Mouse (Mus musculus): ENCODE data around the gene Emilin1. TPM values are rescaled to one million over a fixed set of nuclear protein-coding genes. Genes with fewer than 3 reads are reported as not detected.
"Not testable (repeated sequence)": the region's sequence is repeated elsewhere in the genome, so short reads cannot be mapped to it uniquely, and the experiment has no call there.

Gene Emilin1
- polyA plus RNA-seq, 1 experiment from 2014 or later = 79.7 TPM

GRCm38 (mm10) chr5:30872574-30872973 is 40.6 kb upstream of the Emilin1 start:
- H3K9ac ChIP-seq (replicated peaks; ENCODE audit: low read length) = no peak overlapping the region
- no peaks in the 10 kb centered on the region for H3K27me3 ChIP-seq (ENCODE audit: control insufficient read depth, insufficient read depth, low read length)
- H3K9me3 ChIP-seq (replicated peaks; ENCODE audit: control insufficient read depth, low read length) = no peaks in the 10 kb centered on the region
- H3K4me1 ChIP-seq (ENCODE audit: control insufficient read depth, insufficient read depth, low read length) = no peaks in the 10 kb centered on the region
- DNase-seq (ENCODE audit: low spot score) (no peak), ATAC-seq (replicated peaks; ENCODE audit: insufficient number of reproducible peaks, low FRiP score, low TSS enrichment, low read depth) (no peak)
- no peak overlapping the region for H3K4me3 ChIP-seq (ENCODE audit: low read depth, low read length)
- peaks cover 31% of the 10 kb centered on the region for H3K36me3 ChIP-seq (replicated peaks; ENCODE audit: control insufficient read depth, insufficient read depth, low read depth, low read length)
- H3K4me2 ChIP-seq (ENCODE audit: low read depth, low read length) = no peak overlapping the region
- no peak overlapping the region for H3K27ac ChIP-seq (replicated peaks; ENCODE audit: low read depth, low read length)
- 93% methylated on average over 9 of the region's 9 CpGs for WGBS

- no peak for DNase-seq (ENCODE audit: low spot score)
- H3K4me3 ChIP-seq (ENCODE audit: low read depth, low read length) = no peak overlapping the region
- H3K27ac ChIP-seq (replicated peaks; ENCODE audit: low read depth, low read length) = no peak overlapping the region
- no peak overlapping the region for H3K9ac ChIP-seq (replicated peaks; ENCODE audit: low read length)
- H3K27me3 ChIP-seq (ENCODE audit: control insufficient read depth, insufficient read depth, low read length) = no peaks in the 10 kb centered on the region
- H3K4me2 ChIP-seq (ENCODE audit: low read depth, low read length) = no peak overlapping the region
- H3K9me3 ChIP-seq (replicated peaks; ENCODE audit: control insufficient read depth, low read length) = no peaks in the 10 kb centered on the region
- H3K36me3 ChIP-seq (replicated peaks; ENCODE audit: control insufficient read depth, insufficient read depth, low read depth, low read length) = peaks cover 31% of the 10 kb centered on the region
- no peak for ATAC-seq (replicated peaks; ENCODE audit: insufficient number of reproducible peaks, low FRiP score, low TSS enrichment, low read depth)
- 87% methylated on average over 7 of the region's 7 CpGs for WGBS
- H3K4me1 ChIP-seq (ENCODE audit: control insufficient read depth, insufficient read depth, low read length) = no peaks in the 10 kb centered on the region
These were observed 38.8 kb upstream of the Emilin1 start for GRCm38 (mm10) chr5:30874365-30874764.

DNA sequence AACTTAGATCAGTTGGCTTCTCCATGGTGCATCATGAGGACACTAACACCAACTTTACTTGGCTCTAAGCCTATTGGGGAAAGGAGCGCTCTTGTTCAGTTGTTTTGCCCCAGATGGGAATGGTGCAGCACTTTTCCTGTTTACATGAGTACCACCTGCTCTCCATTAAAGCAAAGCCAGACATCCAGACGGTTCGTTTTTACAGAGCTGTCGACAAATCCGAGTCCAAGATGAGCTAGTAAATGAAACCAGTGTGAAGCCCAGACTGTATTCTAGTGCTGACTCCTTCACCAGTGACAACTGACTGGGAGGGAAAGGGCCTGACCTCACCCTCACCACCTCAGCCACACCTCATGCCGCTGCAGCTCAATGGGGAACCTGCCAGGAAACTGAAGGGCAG is 34.6 kb upstream of the Emilin1 start:
- Histone ChIP-seq H3K27ac (replicated peaks; ENCODE audit: low read depth, low read length) (no peak overlapping the region), H3K4me1 (ENCODE audit: control insufficient read depth, insufficient read depth, low read length) (no peaks in the 10 kb centered on the region), H3K36me3 (replicated peaks; ENCODE audit: control insufficient read depth, insufficient read depth, low read depth, low read length) (peaks cover 23% of the 10 kb centered on the region), H3K27me3 (ENCODE audit: control insufficient read depth, insufficient read depth, low read length) (no peaks in the 10 kb centered on the region), H3K9me3 (replicated peaks; ENCODE audit: control insufficient read depth, low read length) (no peaks in the 10 kb centered on the region), H3K4me3 (ENCODE audit: low read depth, low read length) (no peak overlapping the region), H3K4me2 (ENCODE audit: low read depth, low read length) (no peak overlapping the region), H3K9ac (replicated peaks; ENCODE audit: low read length) (no peak overlapping the region)
- ATAC-seq (replicated peaks; ENCODE audit: insufficient number of reproducible peaks, low FRiP score, low TSS enrichment, low read depth) (no peak), DNase-seq (ENCODE audit: low spot score) (peak; percentile 55)
- WGBS = 29% methylated on average over 6 of the region's 6 CpGs

- Histone ChIP-seq H3K9me3 (replicated peaks; ENCODE audit: control insufficient read depth, low read length) (no peaks in the 10 kb centered on the region), H3K27me3 (ENCODE audit: control insufficient read depth, insufficient read depth, low read length) (no peaks in the 10 kb centered on the region), H3K4me3 (ENCODE audit: low read depth, low read length) (no peak overlapping the region), H3K27ac (replicated peaks; ENCODE audit: low read depth, low read length) (no peak overlapping the region), H3K36me3 (replicated peaks; ENCODE audit: control insufficient read depth, insufficient read depth, low read depth, low read length) (peaks cover 18% of the 10 kb centered on the region), H3K4me1 (ENCODE audit: control insufficient read depth, insufficient read depth, low read length) (no peaks in the 10 kb centered on the region), H3K9ac (replicated peaks; ENCODE audit: low read length) (no peak overlapping the region), H3K4me2 (ENCODE audit: low read depth, low read length) (no peak overlapping the region)
- DNase-seq (ENCODE audit: low spot score) (no peak), ATAC-seq (replicated peaks; ENCODE audit: insufficient number of reproducible peaks, low FRiP score, low TSS enrichment, low read depth) (peak; percentile 61; the same call in 1 of the 2 replicates)
- 76% methylated on average over 5 of the region's 5 CpGs for WGBS
These were observed 33.8 kb upstream of the Emilin1 start for GRCm38 (mm10) chr5:30879347-30879943.

- not testable (repeated sequence) for H3K9ac ChIP-seq (replicated peaks; ENCODE audit: low read length); H3K36me3 ChIP-seq (replicated peaks; ENCODE audit: control insufficient read depth, insufficient read depth, low read depth, low read length); H3K9me3 ChIP-seq (replicated peaks; ENCODE audit: control insufficient read depth, low read length); ATAC-seq (replicated peaks; ENCODE audit: insufficient number of reproducible peaks, low FRiP score, low TSS enrichment, low read depth); H3K27ac ChIP-seq (replicated peaks; ENCODE audit: low read depth, low read length); H3K27me3 ChIP-seq (ENCODE audit: control insufficient read depth, insufficient read depth, low read length); DNase-seq (ENCODE audit: low spot score); H3K4me1 ChIP-seq (ENCODE audit: control insufficient read depth, insufficient read depth, low read length); H3K4me2 ChIP-seq (ENCODE audit: low read depth, low read length); H3K4me3 ChIP-seq (ENCODE audit: low read depth, low read length)
- WGBS = 84% methylated on average over 4 of the region's 4 CpGs
These were observed 31.4 kb upstream of the Emilin1 start for GRCm38 (mm10) chr5:30881839-30882238.

DNA sequence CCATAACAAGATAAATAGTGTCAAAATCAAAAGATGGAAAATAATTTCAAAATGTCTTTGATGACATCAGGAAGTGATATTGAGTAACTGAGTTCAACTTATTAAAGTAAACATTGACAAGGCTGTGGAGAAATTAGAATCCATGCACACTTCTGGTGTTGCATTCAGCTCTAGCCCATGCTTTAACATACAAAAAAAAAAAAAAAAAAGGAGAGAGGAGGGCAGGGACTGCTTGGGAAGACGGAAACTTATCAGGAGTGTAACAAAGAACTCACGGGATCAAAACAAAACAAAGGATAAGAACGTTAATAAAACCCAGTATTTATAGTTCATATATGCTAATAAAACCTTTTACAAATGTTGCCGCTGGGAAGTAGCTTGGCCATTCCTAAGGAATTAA is 27.0 kb upstream of the Emilin1 start:
- no peak for ATAC-seq (replicated peaks; ENCODE audit: insufficient number of reproducible peaks, low FRiP score, low TSS enrichment, low read depth)
- WGBS = 61% methylated on average over 4 of the region's 4 CpGs
- Histone ChIP-seq H3K4me1 (ENCODE audit: control insufficient read depth, insufficient read depth, low read length) (peaks cover 2% of the 10 kb centered on the region; the same call in 1 of the 2 replicates), H3K9me3 (replicated peaks; ENCODE audit: control insufficient read depth, low read length) (no peaks in the 10 kb centered on the region), H3K9ac (replicated peaks; ENCODE audit: low read length) (no peak overlapping the region), H3K4me3 (ENCODE audit: low read depth, low read length) (no peak overlapping the region), H3K4me2 (ENCODE audit: low read depth, low read length) (no peak overlapping the region), H3K36me3 (replicated peaks; ENCODE audit: control insufficient read depth, insufficient read depth, low read depth, low read length) (no peaks in the 10 kb centered on the region; the same call in 1 of the 2 replicates), H3K27ac (replicated peaks; ENCODE audit: low read depth, low read length) (no peak overlapping the region), H3K27me3 (ENCODE audit: control insufficient read depth, insufficient read depth, low read length) (no peaks in the 10 kb centered on the region)
- DNase-seq (ENCODE audit: low spot score) = no peak

GRCm38 (mm10) chr5:30886731-30887130 is 26.5 kb upstream of the Emilin1 start:
- Histone ChIP-seq H3K4me3 (ENCODE audit: low read depth, low read length) (peak overlapping the region; percentile 70), H3K4me2 (ENCODE audit: low read depth, low read length) (peak overlapping the region; percentile 85), H3K4me1 (ENCODE audit: control insufficient read depth, insufficient read depth, low read length) (peaks cover 2% of the 10 kb centered on the region; the same call in 1 of the 2 replicates), H3K27ac (replicated peaks; ENCODE audit: low read depth, low read length) (peak overlapping the region; percentile 85), H3K27me3 (ENCODE audit: control insufficient read depth, insufficient read depth, low read length) (no peaks in the 10 kb centered on the region), H3K9ac (replicated peaks; ENCODE audit: low read length) (peak overlapping the region; percentile 18; the same call in 1 of the 2 replicates), H3K9me3 (replicated peaks; ENCODE audit: control insufficient read depth, low read length) (no peaks in the 10 kb centered on the region), H3K36me3 (replicated peaks; ENCODE audit: control insufficient read depth, insufficient read depth, low read depth, low read length) (no peaks in the 10 kb centered on the region; the same call in 1 of the 2 replicates)
- 34% methylated on average over 5 of the region's 5 CpGs for WGBS
- ATAC-seq (replicated peaks; ENCODE audit: insufficient number of reproducible peaks, low FRiP score, low TSS enrichment, low read depth) (no peak), DNase-seq (ENCODE audit: low spot score) (no peak)

DNA sequence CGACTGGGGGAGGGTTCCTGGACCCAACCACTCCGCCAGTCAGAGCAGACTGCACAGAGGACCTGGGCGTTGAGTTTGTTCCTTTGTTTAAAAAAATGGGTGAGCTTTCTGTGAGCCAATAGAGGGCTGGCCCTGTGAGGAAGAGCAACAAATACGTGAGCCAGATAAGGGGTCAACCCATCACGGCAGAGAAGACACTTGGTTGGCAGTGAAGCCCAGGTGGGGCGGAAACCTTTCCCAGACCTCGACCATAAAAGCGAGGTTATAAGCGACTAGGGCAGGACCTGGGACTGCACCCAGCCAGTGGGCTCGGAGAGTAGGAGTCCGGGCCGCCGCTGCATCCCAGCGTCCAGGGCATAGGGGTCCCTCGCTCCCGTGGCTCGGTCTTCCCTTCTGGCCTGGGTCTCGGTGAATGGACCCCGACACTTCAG is 25.9 kb upstream of the Emilin1 start:
- no peaks in the 10 kb centered on the region for H3K9me3 ChIP-seq (replicated peaks; ENCODE audit: control insufficient read depth, low read length)
- H3K4me3 ChIP-seq (ENCODE audit: low read depth, low read length) = peak overlapping the region; percentile 70
- DNase-seq (ENCODE audit: low spot score) = peak; percentile 82
- no peaks in the 10 kb centered on the region; the same call in 1 of the 2 replicates for H3K36me3 ChIP-seq (replicated peaks; ENCODE audit: control insufficient read depth, insufficient read depth, low read depth, low read length)
- no peaks in the 10 kb centered on the region for H3K27me3 ChIP-seq (ENCODE audit: control insufficient read depth, insufficient read depth, low read length)
- H3K4me2 ChIP-seq (ENCODE audit: low read depth, low read length) = peak overlapping the region; percentile 85
- peak overlapping the region; percentile 60 for H3K9ac ChIP-seq (replicated peaks; ENCODE audit: low read length)
- peak; percentile 61 for ATAC-seq (replicated peaks; ENCODE audit: insufficient number of reproducible peaks, low FRiP score, low TSS enrichment, low read depth)
- WGBS = under 1% methylated on average over 19 of the region's 19 CpGs
- peaks cover 2% of the 10 kb centered on the region; the same call in 1 of the 2 replicates for H3K4me1 ChIP-seq (ENCODE audit: control insufficient read depth, insufficient read depth, low read length)
- H3K27ac ChIP-seq (replicated peaks; ENCODE audit: low read depth, low read length) = peak overlapping the region; percentile 85

Measured in embryonic facial prominence, embryonic 11.5 days (tissue).